Mouse (Mus musculus): ENCODE measurements around the gene Cdnf.

The Cdnf gene

GRCm38 (mm10) chr2:3512552-3513454 lies at the start of gene Cdnf, which contains the start of the genes Gm45902 and Hspa14:
TSS of gene Cdnf (plus strand) at chr2:3513030.
TSS of gene Gm45902 (minus strand) at chr2:3512790.
TSS of gene Hspa14 (minus strand) at chr2:3512814.
- in situ Hi-C loops (cut with MboI, MseI) = loop anchor here in 1 of 2 experiments (10.0 kb wide), 1 partner anchor 1372 kb away; the partner anchor contains the start of gene Sephs1

GRCm38 (mm10) chr2:3473891-3474290 lies 38.9 kb upstream of the Cdnf start:
- in situ Hi-C loops (cut with MboI, MseI) = no loop called here

GRCm38 (mm10) chr2:3474361-3474805 lies 38.4 kb upstream of the Cdnf start:
- in situ Hi-C loops (cut with MboI, MseI) = no loop called here

DNA sequence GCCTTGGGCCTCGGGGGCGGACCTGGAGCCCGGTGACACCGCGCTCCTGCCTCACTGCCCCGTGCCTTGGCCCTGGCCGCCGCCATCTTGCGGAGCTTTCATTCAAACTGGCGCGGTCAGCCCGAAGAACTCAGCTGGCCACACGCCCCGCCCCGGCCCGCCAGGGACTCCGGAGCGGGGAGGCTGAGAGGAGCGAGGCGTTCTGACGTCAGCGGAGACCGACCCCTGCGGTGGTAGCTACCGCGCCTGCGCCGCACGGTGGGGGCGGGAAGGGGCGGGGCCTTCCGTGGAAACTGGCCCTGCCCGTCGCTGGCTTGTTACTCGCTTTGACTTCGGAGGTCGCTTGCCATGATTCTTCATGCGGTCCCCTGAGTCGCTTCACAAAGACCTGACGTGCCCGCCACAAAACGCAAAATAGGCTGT lies 38.0 kb upstream of the Cdnf start, which contains the start of gene Suv39h2:
TSS of gene Suv39h2 (minus strand) at position 171 of the 423 bp plus-strand sequence.
- in situ Hi-C loops (cut with MboI, MseI) = no loop called here

DNA sequence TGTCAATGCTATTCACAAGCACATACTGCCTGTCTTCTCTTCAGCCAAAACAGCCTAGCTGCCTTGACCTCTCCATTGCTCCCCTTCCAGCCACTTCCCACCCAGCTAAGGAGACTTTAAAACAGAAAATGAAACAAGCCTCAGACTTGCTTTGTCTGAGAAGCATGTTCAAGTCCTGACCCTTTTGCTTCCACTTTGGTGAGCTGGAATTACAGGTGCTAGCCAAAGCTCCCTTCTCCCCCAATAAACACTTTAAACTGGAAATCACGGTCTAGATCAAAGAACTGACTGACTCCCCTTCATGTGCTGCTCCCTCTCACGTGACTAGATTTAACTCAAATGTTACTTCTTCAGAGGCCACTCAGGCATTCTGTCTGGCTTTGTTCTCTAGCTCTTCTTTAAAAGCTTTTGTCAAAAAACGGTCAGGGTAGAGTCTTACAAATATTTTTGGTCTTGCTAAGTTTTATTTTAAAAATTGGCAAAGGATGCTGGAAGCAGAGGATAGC lies 37.0 kb upstream of the Cdnf start:
- in situ Hi-C loops (cut with MboI, MseI) = no loop called here

GRCm38 (mm10) chr2:3480239-3480638 lies 32.6 kb upstream of the Cdnf start:
- in situ Hi-C loops (cut with MboI, MseI) = no loop called here

GRCm38 (mm10) chr2:3489816-3490215 lies 23.0 kb upstream of the Cdnf start:
- in situ Hi-C loops (cut with MboI, MseI) = loop anchor here in 1 of 2 experiments (10.0 kb wide), 1 partner anchor 145 kb away; no protein-coding TSS in a partner anchor

GRCm38 (mm10) chr2:3493833-3494409 lies 18.9 kb upstream of the Cdnf start:
- in situ Hi-C loops (cut with MboI, MseI) = loop anchor here in 1 of 2 experiments (10.0 kb wide), 1 partner anchor 149 kb away; no protein-coding TSS in a partner anchor

DNA sequence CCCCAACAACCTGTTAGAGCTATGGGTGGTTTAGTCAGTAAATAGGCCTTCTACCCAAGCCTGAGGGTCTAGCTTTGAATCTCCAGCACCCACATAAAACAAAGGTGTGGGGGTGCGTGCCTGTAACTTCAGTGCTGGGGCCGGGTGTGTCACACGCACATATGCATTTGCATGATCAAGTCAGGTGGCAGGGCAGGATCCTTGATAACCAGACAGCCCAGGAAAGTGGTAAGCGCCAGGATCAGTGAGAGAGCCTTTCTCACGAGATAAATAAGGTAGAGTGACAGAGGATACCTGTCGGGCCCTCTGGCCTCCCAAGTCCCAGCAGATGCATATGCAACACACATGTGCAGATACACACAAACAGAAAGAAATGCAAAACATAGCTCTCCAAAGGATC lies 13.3 kb upstream of the Cdnf start:
- in situ Hi-C loops (cut with MboI, MseI) = loop anchor here in 1 of 2 experiments (10.0 kb wide), 1 partner anchor 155 kb away; no protein-coding TSS in a partner anchor

GRCm38 (mm10) chr2:3500886-3501285 lies 11.9 kb upstream of the Cdnf start:
- in situ Hi-C loops (cut with MboI, MseI) = no loop called here

DNA sequence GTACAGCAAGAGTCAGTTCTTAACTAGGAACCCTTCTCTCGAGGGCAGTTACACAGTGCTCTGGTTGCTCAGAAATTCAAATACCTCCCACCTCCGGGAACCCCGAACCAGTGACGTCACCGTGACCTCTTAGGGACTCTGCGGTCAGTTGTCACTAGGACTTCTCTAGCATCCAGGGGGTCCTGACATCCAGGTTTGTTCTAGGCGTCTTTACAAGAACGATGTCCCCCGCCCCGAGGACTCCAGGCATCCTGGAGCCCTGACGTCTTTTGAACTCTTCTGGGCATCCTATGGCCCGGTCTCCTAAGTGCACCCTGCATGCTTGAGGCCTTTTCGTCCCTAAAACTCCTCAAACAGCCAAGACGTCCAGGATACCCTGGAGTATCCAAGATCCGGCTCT lies 754 bp upstream of the Cdnf start:
- in situ Hi-C loops (cut with MboI, MseI) = loop anchor here in 1 of 2 experiments (10.0 kb wide), 1 partner anchor 1373 kb away; the partner anchor contains the start of gene Sephs1

- in situ Hi-C loops (cut with MboI, MseI) = no loop called here
These were observed 9.7 kb downstream of the Cdnf start for GRCm38 (mm10) chr2:3522558-3522957.

DNA sequence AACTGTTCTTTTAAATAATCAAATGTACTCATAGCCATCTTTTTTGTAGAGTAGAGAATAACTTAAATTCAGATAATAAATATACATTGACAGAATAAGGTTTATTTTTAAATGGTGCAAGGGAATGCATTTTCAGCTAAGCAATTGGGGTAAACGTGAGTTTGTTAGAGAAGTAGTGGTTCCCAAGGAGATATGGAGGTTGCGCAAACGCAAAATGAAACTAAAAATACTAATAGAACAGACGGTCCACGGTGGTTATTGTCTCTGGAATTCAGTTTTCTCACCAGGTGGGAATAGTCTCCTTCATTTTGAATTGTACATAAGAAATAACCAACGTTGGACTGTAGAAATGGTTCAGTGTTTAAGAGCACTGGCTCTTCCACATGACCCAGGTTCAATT lies 13.5 kb downstream of the Cdnf start:
- in situ Hi-C loops (cut with MboI, MseI) = no loop called here

DNA sequence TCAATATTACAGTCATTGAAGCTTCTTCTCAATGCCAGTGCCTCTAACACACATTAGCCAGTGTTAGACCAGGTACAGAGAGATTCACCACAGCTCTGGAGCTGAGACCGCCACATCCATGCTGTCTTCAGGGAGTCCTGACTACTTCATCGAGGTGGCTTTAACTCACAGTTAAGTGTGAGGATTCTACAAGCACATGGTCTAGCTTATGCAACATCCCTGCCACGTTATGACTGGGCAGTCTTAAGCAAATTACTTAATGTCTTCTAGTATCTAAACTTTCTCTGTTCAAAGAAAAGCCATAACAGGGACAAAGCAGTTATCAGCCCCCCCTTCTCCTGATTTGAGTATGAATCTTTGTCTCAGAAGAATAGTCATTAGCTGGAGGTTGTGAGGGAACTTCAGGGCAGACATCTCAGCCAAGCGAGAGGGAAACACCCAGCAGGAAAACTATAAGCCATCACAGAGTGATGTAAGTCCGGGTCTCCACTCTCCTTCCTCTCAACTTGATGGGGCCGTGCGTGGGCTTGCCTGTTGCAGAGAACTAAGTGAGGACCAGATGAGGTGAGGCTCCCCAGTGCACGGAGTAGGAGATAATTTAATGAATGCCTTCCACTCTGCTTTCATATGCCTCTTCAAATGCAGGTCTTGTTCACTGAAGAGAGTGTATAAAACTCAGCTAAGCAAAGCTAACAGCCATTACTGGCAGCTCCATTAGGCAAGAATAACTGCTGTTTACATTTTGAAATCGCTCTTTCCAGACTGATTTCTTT lies 28.7 kb downstream of the Cdnf start:
- in situ Hi-C loops (cut with MboI, MseI) = no loop called here

GRCm38 (mm10) chr2:3546055-3546454 lies 33.2 kb downstream of the Cdnf start:
- in situ Hi-C loops (cut with MboI, MseI) = loop anchor here (5.0 kb wide), 3 partner anchors 166 to 226 kb away; no protein-coding TSS in a partner anchor

DNA sequence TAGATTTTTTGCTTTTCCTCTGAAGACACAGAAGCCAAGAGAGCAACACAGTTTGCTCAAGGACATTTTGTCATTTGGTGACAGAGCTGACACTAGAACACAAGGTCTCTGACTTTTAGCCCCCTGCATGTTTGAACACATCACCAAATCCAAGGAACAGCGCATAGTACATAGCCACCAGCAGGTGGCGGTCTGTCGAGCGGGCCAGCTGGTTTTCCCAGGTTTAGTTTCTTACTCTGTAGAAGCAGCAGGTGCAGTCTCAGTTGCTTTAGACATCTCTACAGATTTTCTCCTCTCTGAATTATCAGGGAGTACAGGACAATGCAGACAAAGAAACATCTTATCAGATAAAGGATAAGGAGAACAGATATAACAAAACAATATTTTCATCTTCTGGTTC lies 33.8 kb downstream of the Cdnf start:
- in situ Hi-C loops (cut with MboI, MseI) = loop anchor here (5.0 kb wide), 3 partner anchors 166 to 226 kb away; no protein-coding TSS in a partner anchor

DNA sequence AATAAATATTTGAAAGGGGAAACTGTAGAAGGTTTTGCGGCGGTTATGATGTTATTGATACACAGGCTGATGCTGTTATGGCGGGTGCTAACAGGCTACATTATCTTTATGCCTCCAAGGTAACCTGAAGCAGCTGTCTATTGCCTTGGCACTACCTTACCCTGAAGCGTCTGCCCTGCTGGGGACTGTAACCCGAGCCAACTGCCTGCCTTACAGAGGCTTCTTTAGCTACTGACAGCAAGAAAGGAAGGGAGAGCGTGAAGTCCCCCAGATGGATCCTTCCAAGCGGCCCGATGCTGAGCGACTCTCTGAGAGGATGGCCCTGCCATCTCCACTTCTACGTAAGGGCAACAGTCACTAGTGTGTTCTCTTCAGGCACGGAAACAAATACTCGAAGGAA lies 57.4 kb downstream of the Cdnf start, which contains the start of gene Fam107b:
TSS of gene Fam107b (plus strand) at position 303 of the 400 bp plus-strand sequence.
- in situ Hi-C loops (cut with MboI, MseI) = no loop called here

- in situ Hi-C loops (cut with MboI, MseI) = no loop called here
These were observed 57.8 kb downstream of the Cdnf start for GRCm38 (mm10) chr2:3570606-3571005.

- in situ Hi-C loops (cut with MboI, MseI) = no loop called here
These were observed 61.1 kb downstream of the Cdnf start for GRCm38 (mm10) chr2:3573883-3574282.

DNA sequence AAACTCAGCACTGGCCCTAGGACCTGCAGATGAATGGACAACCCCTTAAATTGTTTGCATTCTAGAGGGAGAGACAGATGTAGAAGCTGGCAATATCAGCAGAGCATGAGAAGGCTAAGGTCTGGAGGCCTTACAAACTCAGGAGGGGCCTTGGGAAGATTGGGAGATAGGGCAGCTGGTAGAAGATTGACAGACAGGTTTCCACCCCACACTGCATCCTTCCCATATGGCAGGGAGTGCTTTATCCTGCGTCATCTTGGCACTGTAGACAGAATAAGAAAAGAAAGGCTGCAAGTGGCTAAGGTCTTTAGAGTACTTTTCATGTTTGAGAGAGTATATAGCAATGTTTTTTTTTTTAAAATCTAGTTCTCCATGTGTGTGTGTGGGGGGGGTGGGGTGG lies 62.3 kb downstream of the Cdnf start:
- in situ Hi-C loops (cut with MboI, MseI) = no loop called here
